Mouse (Mus musculus) skeletal muscle tissue, adult 2 months (tissue): ENCODE measurements around the gene Pkib.

Source experiments
- DNase-seq: peaks from one replicate; pipeline ENCODE4 v3.0.0-alpha.2; 2012; ENCODE audit warnings: low read depth, low spot score

The Pkib gene

DNA sequence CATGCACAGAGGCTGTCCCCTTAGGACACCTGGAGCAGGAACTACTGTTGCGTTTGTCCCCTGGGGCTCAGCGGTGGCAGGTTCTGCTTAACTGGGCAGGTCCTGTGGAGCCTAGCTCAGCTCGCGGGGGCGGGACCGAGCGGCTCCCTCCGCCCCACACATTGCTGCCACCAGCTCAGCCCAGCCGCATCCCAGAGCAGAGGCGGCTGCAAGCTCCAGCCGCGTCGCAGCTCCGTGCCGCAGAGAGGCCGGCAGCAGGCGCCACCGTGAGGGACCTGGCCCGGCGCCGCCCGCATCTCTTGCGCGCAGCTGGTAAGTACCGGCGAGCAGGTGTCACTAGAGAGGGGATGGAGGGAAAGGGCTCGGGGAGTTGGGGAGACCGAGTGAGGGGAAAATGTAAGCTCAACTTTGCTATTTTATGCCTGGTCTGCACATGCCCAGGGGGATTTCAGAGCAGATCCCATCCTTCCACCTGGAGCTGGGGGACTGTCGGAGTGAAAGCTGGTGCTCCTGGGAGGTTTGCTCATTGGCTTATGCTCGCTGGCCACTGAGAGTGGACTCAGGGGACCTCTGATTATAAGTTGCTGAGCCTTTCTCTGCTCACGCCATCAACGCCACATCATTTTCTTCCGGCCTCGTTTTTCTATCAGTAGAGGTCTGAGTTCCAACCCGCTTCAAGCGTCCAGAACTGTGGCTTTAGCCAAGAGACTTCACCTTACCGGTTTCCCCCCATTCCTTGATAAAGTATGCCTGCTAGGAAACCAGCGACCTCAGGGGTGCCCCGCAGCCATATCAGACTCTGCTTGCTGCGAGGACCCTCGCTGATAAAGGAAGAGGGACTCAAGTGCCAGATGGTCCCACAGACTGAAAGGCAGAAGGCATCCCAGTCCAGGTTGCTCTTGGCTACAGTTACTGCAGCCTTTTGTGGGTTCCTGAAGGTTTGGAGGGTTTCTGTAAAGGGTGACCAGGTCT lies at the start of gene Pkib:
TSS of gene Pkib (plus strand) at position 86 of the 972 bp plus-strand sequence.
- no peak for DNase-seq

DNA sequence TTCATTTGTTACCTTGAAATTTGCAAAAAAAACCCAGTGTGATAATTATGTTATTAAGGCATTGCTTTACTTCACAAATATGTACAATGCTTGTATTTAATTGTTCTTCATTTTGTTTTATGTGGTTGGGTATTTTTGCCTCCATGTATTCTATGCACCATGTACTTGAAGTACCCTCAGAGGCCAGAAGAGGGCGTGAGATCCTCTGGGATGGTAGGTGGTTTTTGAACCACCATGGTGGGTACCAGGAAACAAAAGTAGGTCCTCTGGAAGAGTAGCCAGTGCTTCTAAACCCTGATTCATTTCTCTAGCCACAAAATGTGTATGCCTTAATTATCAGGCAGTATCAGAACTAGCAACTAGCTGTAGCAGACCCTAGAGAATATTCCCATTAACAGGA lies 47.9 kb upstream of the Pkib start:
- DNase-seq: no peak

DNA sequence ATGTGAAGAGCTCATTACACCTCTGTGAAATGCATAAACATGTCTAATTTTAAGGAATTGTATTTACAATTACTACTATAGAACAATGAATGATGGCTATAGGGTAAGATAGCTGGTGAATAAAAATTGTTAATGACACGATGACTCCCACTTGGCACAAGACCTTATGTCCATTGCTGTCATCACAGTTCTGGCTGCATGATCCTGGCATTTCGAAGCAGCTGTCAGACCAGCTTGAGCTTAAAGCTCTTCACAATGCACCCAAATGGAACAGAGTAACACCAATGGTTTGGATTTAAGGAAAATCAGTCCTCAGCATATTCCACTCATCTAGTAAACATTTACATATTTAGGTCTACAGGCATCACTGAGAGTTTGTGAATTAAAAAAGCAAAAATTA lies 37.5 kb upstream of the Pkib start:
- no peak for DNase-seq

DNA sequence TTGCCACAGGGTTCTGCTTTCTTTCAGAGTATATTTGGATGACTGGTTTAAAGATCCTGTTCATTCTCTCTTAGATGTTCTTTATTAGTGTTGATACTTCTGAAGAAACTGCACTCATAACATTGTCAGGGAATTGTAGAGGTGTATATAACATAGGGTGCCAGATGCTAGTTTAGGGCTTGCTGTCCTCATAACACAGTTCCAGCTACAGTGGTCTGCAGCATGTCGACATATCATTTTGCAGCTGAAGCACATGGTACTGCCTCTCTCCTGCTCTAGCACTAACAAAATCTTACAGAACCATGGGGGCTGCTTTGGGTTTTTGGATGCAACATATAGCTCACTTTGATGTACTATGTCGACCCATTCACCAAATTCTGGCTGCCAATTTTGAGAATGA lies 34.6 kb upstream of the Pkib start:
- no peak for DNase-seq

DNA sequence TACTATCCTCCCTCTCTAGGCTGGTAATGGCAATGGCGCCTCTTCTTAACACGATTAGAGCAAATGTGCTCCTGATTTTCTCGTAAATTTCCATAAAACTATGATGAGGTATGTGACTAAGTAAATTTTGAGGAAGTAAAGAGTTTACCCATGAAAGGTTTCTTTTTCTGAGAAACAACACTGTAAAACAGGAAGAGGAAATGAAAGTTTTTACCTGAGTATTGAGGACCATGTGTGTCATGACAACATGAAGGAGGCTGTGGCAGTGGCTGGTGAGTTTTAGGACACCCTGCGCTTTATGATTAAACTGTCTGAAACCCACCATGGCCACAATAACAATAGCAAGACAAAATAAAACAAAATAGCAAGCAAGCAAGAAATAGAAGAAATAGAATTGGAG lies 28.8 kb upstream of the Pkib start:
- DNase-seq: no peak

DNA sequence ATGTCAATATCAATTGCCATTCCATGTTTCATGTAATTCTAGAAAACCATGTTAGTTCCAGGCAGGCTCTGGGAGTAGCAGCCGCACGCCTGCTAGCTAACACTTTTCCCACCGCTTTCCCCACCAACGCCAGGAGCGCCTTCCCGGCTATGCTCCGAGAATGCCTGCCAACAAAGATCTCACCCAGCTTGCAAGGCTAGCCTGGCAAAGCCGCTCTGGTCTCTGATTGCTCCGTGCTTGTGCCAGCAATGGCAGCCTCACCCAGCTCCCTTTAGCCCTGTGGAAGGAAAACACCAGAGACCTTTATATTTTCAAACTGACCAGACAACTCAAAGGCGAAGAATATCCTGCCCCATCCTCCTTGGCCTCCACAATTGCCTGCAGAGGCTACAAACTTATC lies 8.5 kb upstream of the Pkib start:
- DNase-seq: no peak

DNA sequence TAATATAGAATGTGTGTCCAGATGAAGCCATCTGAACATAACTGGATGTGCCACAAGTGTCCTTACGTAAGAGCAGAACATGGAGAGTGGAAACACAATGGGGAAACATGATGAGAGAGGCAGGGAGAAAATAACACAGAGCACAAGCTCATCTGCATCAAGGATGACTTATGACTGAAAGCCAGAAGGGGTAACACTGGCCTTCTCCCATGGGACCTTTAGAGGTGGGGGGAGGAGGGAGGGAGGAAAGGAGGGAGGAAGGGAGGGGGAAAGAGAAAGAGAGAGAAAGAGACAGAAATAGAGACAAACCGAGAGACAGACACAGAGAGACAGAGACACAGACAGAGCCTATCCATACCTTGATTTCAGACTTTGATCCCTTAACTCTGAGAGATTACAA lies 4.0 kb upstream of the Pkib start:
- DNase-seq: no peak

DNA sequence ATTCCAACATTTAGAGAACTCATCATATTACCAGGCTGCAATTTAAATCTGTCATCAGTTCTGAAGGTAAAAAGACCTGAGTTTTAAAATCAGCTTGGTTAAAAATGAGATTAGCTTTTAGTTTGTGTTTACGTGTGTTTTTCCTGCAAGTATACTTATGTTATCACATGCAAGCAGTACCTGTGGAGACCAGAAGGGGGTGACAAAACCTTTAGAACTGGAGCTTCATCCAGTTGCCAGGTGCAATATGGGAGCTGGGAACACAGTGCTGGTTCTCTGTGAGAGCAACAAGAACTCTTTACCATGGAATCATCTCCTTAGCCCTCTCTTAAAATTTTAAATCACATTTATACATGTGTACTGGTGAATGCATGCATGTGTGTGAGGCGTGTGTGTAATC lies 1.2 kb upstream of the Pkib start:
- no peak for DNase-seq

DNA sequence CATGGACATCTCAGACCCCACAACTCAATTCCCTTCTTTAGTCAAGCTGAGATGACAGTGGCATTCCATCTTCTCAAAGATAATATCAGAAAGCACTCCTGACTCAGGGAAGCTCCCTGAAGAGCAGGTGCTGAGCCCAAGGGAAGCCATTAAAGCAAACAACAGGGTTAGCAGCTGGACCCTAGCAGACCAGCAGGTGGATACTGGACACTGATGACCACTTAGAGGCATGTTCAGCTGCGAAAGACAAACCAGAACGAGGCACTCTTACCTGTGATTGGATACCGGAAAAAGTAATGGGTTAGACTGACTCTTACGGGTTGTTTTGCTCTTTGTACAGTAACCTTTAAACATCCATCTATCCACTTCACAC lies 1.1 kb downstream of the Pkib start:
- no peak for DNase-seq

DNA sequence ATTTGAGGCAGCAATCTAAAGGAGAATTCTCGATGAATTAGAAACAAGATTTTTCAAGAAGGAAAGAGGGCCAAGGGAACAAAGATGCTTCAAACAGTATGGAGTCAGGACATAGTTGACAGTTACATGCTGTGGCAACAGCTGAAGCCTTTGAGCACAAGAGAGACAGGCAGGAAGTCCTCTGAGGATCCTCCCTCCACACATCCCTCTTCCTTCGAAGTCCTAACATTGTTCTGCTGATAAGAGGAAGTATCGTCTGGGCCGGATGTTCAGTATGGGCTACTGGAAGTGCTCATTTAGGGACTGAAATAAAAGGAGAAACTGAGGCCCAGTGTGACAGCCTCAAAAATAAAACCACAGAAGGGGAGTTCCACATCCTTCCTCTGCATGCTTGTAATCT lies 5.2 kb downstream of the Pkib start:
- DNase-seq: no peak

DNA sequence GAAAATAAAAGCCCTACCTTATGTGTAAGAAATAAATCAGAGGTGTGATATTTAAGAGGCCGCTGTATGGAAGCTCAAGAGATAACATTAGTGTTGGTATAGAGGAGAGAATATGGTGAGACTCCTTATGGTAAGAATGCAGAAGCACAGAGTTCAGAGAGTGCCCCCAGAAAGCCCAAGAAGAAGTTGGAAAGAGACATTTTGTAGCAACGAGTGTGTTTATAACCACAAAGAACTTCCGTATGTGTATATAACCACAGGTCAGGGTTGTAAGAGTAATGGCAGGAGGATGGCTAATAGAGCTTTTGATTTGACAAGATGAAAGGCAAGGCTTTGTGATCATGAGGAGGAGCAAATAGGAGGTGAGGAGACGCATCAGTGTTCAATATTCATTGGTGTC lies 6.5 kb downstream of the Pkib start:
- DNase-seq: no peak

DNA sequence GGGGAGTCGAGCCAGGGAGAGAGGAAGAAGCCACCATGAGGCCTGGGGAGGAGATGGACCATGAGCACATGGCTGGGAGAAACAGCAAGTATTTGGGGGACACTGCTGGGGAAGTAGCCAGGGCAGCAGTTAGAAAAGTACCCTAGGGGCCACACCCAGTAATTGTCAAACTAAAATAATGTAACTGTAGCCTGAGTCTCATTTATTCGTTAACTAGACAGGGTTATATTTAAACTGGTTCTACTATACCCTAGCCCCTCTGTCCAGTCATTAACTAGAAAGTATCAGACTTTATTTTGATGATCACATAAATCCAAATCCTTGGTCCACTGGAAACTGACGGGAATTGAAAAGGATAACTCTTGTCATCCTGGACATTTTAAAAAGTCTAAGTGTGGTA lies 7.8 kb downstream of the Pkib start:
- DNase-seq: no peak

DNA sequence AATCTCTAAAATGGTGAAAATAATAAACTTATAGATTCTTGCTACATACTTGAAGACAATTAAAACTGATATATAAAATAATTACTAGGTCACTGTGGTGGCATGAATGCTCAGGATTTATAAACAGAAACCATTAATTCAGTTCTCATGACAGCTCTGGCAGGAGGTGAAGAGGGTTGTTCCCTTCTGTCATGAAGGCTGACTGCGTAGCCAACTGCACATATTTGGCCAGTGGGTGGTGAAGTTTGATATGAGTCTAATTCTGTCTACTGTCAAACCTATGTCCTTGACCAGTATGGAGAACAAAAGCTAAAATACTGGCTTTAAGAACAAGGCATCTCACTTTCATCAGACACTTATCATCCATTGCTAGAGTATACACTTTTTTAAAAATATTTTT lies 21.5 kb downstream of the Pkib start:
- DNase-seq: no peak

DNA sequence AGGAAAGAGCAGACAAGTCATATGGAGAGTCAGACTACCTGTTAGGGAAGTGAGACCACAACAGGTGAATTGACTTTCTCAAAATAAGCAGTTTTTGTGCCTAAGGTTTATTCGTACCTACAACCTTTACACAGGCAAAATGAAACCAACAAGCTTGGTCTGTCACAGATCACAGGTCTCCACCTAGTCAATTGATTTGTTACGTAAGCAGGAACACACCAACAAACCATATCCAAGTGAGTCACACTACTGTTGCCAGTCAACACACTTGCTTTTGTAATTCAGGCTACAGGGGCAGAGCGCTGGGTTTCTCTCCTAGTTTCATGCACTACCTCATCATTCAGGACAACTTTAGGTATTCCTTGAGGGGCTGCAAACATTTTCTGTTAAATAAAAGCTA lies 28.7 kb downstream of the Pkib start:
- DNase-seq: no peak

DNA sequence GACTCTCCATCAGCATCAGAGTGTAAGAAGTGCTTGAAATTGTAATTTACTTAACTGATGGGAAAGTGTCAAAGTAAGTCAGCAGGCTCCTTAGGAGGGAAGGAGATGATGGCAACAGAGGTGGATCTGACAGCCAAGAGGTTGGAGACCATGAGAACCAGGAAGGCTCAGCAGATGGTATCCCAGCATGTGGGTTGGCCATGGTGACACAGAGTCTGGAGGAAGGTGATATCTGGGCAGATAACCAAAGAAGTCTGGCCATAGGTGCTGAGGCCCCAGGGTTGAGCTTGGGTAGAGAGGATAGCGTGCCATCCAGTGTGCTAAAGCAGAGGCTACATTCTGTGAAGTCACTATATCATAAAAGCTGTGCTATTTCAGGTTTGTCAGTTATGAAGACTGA lies 32.0 kb downstream of the Pkib start:
- no peak for DNase-seq

DNA sequence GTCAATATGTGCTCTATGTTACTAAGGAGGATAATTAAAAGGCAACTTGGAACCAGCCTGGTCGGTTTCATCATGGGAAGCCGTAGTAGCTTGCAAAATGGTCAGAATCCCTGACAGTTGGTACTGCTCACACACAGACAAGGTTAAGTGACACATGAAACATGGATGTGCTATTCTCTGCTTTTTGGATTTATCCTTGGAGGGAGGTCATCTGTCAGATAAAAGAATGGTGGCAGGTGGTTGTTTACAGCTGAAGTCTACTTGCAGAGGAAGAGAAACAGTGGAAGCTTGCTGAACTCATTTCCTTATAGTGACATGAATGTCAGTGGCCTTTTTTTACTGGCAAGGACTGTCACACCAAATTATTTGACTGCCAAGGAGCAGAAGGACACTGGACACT lies 32.5 kb downstream of the Pkib start:
- DNase-seq: no peak

DNA sequence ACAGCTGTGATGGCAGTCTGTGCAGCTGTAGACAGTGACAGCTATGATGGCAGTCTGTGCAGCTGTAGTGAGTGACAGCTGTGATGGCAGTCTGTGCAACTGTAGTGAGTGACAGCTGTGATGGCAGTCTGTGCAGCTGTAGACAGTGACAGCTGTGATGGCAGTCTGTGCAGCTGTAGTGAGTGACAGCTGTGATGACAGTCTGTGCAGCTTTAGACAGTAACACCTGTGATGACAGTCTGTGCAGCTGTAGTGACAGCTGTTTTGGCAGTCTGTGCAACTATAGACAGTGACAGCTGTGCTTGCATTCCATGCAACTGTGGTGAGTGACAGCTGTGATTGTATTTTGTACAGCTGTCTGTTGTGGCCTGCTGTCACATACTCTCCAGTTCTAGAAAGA lies 44.0 kb downstream of the Pkib start:
- no peak for DNase-seq

DNA sequence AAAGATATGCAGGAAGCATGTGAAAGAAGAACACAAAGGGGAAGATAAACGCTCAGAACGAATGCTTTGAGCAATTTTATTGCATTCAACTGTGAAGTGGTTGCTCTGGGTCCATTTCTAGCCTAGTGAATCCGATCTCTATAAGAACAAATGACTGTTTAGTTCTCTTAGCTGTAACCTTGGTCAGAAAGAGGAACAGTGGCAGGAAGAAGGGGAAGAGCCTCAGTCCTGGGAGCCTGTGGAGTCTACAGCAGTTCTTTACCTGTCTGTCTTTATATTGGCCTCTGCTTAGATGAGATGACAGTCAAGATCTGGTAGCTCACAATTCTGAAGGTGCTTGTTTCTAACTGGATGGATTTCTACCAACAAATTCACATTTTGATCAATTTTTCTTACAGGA lies 56.2 kb downstream of the Pkib start:
- DNase-seq: no peak

DNA sequence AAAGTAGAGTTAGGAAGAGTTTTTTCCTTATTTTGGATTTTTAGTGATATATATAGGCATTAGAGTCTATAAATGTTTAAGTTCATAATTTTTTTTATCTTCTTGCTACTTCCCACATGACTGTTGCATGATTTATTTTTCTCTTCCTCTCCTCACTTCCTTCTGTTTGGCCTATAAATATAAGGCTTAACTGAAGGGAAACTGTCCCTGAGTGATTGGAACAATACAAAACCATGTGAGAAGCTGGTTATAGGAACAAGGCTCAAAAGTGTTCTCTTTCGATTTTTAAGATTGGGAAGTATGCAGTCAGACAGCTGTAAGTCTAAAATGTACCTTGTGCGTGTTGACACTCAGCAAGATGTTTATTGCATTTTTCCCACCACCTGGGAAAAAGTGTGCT lies 58.4 kb downstream of the Pkib start:
- peak; percentile 2 for DNase-seq

DNA sequence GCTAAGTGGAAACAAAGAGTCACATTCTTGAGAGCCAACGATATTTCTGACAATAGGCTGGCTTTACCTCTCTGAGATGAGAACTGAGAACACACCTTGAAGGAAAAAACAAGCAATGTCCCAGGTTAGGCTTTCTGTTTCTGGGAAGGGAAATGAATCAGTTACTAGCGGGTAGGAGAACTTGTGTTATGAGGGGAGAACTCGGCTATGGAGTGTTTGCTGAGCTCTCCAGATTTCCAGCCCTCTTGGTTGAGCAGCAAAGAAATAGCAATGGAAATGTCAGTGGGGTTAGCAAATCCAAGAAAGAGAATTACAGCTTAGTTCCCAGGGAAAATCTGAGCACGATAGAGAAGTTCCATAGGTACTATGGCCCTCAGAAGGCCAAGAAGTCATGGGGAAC lies 70.5 kb downstream of the Pkib start:
- DNase-seq: no peak

DNA sequence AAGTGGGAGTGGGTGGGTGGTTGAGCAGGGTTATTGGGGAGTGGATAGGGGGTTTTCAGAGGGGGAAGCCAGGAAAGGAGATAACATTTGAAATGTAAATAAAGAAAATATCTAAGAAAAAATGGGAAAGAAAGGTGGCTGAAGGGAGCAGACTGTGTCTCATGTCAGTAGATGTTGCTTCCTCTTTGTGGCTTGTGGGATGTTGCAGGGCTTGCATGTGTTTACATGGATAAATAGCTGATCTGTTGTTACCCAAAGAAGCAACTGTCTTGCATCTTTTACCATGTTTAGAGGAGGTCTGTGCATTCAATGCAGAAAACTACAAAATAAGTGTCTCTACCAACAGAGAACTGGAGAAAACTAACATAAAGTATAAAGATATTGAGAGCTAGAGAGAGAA lies 89.3 kb downstream of the Pkib start:
- no peak for DNase-seq

DNA sequence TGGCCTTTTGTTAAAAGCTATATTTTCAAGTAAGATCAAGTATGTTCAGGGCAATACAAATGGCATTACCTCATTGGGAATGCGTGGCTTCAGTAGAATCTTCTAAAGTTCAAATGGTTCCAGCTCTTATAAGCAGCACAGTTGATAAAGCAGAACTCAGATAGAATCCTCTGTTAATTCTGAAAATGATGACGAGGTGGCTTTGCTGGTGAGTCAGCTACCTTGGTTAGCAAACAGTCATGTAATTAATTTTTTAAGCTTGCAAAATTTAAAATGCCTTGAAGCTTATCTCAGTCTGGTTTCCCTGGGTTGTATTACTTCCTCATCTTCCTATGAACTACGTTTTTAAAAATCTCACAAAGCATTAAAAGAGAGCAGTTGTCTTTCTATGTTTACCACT lies 90.6 kb downstream of the Pkib start:
- DNase-seq: no peak

DNA sequence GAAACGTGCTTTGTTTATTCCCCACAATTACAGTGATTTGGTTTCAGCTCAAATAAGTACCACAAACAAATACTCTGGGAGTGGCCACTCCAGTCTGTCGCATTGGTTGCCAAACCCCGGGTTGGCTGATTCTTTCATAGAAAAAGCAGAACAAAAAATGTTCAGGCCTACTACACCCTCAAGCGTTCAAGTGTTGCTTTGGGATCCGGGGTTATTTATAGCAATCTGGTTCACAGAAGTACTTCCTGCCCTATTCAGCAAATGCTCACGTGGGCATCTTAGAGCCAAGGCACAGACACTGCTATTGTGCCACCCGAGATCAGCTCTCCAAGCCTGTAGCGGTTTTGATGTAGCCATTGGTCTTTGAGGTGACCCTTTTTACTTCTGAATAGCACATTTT lies 95.9 kb downstream of the Pkib start:
- peak; percentile 19 for DNase-seq

DNA sequence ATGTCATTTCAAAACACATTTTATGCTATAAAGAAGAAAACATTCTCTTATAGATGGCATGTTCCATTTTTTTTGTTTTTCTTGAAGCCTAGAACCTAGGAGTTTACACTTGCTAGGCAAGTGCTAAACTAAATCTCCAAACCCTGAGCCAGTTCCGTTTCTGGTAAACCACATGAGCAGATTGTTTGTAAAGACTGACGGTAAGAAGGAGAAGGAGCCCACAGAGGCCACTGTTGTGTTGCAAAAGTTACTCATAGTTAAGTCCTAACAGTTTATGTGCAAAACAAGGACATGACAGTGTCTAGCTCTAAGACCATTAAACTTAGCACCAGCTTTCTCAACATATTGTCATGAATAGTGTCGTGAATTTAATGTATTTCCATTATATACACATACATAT lies 99.9 kb downstream of the Pkib start:
- no peak for DNase-seq
